Mouse (Mus musculus): ENCODE measurements around the gene Ptk7. TPM values are rescaled to one million over a fixed set of nuclear protein-coding genes. Genes with fewer than 3 reads are reported as not detected.

The Ptk7 gene
- total RNA-seq, 4 experiments from 2014 or later: 1.8 to 3.5 (median 2.1) TPM

DNA sequence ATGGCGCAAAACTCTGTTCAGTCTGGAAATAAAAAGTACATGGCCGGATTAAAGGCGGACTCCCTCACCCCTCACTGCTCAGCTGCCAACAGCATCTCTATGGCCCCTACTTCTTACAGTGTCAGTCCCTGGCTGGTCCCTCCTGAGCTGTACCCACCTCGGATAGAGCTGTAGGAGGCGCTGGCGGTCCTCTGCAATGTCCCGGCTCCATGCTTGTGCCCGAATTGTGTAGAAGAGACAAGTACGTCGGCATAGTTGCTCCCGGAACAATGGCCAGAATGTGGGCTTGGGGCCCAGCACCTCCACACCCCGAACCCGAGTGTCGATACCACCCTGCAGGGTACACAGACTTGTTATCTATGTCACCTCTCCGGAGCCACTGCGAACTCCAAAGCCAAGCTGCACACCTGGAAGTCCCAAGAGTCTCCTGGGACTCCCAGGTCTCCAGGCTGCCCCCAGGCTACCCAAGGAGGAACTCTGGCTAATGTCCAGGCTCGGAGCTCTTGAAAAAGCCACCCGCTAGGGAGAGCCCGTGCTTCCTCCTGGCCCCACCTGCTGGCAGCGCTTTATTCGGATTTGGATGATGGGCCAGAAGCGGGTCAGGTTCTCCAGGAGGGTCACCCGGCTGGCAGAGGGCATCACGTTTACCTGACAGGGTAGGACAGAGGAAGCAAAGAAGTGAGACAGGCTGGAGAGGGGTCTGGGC, 107.2 kb downstream of the Ptk7 start:
- no peak for DNase-seq (ENCODE audit: low spot score)

DNA sequence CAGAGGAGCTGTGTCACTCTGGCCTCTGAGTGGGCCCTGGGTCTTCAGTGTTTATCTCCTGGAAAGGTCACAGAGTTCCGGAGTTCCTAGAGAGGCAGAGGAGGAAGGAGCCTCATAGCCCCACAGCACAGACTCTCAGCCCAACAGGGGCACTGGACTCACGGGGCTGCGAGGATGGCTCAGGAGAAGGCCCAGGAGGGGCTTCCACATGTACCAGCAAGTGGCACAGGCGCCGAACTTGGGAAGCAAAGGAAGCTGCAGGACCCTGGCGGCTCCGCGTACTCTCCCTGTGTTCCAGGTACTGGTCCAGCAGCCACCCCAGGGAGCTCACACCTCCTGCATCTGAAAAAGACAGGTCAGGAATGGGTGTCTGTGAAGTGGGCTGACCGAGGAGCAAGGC, 108.1 kb downstream of the Ptk7 start:
- DNase-seq (ENCODE audit: low spot score): no peak

DNA sequence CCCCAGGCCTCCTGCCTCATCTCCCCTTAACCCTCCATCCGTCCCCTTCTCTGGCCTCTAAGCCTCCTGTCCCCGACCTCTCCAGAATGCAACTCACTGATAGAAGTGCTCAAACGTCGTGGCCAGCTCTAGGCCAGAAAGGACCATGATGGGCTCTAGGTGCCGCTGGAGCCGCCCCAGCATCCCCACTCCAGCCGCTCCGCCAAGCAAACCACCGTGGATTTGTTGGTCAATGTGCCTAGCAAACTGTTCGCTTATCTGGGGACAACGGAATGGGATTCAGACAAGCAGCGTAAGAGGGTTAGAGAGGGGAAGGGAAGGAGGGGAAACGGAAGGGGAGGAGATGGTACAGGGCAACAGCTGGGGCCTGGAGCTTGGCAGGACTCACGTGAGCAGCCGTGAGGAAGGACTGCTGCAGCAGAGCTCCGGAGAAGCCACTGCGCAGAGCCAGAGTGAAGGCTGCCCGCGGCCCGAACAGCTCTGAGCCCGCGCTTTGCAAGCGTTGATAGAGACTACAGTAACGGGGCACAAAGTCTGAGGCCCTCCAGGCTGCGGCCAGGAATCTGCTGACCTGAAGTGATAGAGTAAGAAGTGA, 108.8 kb downstream of the Ptk7 start:
- no peak for DNase-seq (ENCODE audit: low spot score)

DNA sequence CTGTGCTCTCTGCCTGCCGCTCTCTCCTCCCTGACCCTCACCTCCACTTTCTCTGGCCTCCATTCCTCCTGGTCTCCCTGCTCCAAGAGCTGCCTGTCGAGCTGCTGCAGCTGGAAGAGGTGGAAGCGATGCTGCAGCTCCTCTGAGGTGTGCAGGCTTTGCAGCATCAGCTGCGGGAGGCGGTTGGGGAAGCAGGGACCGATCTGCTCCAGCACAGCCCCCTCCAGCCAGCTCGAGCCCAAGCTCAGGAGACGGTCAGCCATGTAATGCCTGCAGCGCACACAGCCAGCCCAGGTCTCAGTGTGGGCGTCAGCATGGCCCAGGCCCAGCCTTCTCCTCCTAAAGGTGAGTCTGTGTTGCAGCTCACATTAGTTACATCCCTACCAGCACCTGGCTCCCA, 109.3 kb downstream of the Ptk7 start:
- DNase-seq (ENCODE audit: low spot score): no peak

Small RNA genes within 50 kb of the gene (microRNA-seq; reads per million reads assigned to microRNA genes)
- not detected for gene Mir6976

Other genes with a start within 250 kb of the Ptk7 start
- 10 to 100 TPM; 15.2 to 21.6 (median 17.2) TPM for gene Zfp318, start 245.8 kb downstream of the Ptk7 start, total RNA-seq (2022)
- gene Crip3, start 200.6 kb downstream of the Ptk7 start, total RNA-seq (2022): 1 to 10 TPM in 1 of 4 experiments, under 1 TPM in 3; 0.54 to 1.0 (median 0.88) TPM
- not detected for gene Slc22a7, start 191.0 kb downstream of the Ptk7 start, total RNA-seq (2022)
- under 1 TPM; 0.11 to 0.41 (median 0.24) TPM for gene Ttbk1, start 141.8 kb downstream of the Ptk7 start, total RNA-seq (2022)
- 1 to 10 TPM; 1.7 to 2.2 (median 1.8) TPM for gene Dnph1, start 132.8 kb downstream of the Ptk7 start, total RNA-seq (2022)
- 10 to 100 TPM; 22.7 to 28.0 (median 24.9) TPM for gene Cul9, start 83.1 kb downstream of the Ptk7 start, total RNA-seq (2022)
- 100 to 1,000 TPM in 2 of 4 experiments, 10 to 100 TPM in 2; 84.1 to 121 (median 98.6) TPM for gene Srf, start 73.3 kb downstream of the Ptk7 start, total RNA-seq (2022)
- 10 to 100 TPM; 27.5 to 29.1 (median 28.5) TPM for gene Klc4, start 16.5 kb upstream of the Ptk7 start, total RNA-seq (2022)
- gene Mrpl2, start 16.7 kb upstream of the Ptk7 start, total RNA-seq (2022): 100 to 1,000 TPM; 115 to 133 (median 125) TPM
- 10 to 100 TPM; 16.5 to 21.2 (median 18.7) TPM for gene Cul7, start 20.8 kb upstream of the Ptk7 start, total RNA-seq (2022)
- 10 to 100 TPM; 10.5 to 13.7 (median 12.4) TPM for gene Rrp36, start 44.8 kb upstream of the Ptk7 start, total RNA-seq (2022)
- 10 to 100 TPM; 47.1 to 52.5 (median 51.6) TPM for gene Mea1, start 49.3 kb upstream of the Ptk7 start, total RNA-seq (2022)
- 10 to 100 TPM; 53.8 to 65.7 (median 61.5) TPM for gene Klhdc3, start 51.4 kb upstream of the Ptk7 start, total RNA-seq (2022)
- gene Ppp2r5d, start 75.6 kb upstream of the Ptk7 start, total RNA-seq (2022): 10 to 100 TPM; 25.1 to 31.0 (median 28.6) TPM
- 10 to 100 TPM; 34.4 to 37.4 (median 35.7) TPM for gene Pex6, start 82.0 kb upstream of the Ptk7 start, total RNA-seq (2022)
- 1 to 10 TPM; 2.6 to 7.2 (median 3.4) TPM for gene Gnmt, start 99.7 kb upstream of the Ptk7 start, total RNA-seq (2022)
- gene Cnpy3, start 122.7 kb upstream of the Ptk7 start, total RNA-seq (2022): 10 to 100 TPM; 17.2 to 22.1 (median 18.4) TPM
- not detected for gene Ptcra, start 134.2 kb upstream of the Ptk7 start, total RNA-seq (2022)
- 10 to 100 TPM; 24.2 to 33.2 (median 28.9) TPM for gene 2310039H08Rik, start 143.1 kb upstream of the Ptk7 start, total RNA-seq (2022)
- gene Rpl7l1, start 153.2 kb upstream of the Ptk7 start, total RNA-seq (2022): 10 to 100 TPM; 43.9 to 58.6 (median 52.8) TPM
- 10 to 100 TPM; 12.8 to 15.3 (median 14.4) TPM for gene Bicral, start 229.0 kb upstream of the Ptk7 start, total RNA-seq (2022)